Mouse (Mus musculus): ENCODE measurements around the gene Sh3pxd2a.

Gene Sh3pxd2a

GRCm38 (mm10) chr19:47458504-47459161, 5.6 kb downstream of the Sh3pxd2a start:
- peak; percentile 80 for DNase-seq (ENCODE audit: extremely low read depth, insufficient read length, low spot score)

DNA sequence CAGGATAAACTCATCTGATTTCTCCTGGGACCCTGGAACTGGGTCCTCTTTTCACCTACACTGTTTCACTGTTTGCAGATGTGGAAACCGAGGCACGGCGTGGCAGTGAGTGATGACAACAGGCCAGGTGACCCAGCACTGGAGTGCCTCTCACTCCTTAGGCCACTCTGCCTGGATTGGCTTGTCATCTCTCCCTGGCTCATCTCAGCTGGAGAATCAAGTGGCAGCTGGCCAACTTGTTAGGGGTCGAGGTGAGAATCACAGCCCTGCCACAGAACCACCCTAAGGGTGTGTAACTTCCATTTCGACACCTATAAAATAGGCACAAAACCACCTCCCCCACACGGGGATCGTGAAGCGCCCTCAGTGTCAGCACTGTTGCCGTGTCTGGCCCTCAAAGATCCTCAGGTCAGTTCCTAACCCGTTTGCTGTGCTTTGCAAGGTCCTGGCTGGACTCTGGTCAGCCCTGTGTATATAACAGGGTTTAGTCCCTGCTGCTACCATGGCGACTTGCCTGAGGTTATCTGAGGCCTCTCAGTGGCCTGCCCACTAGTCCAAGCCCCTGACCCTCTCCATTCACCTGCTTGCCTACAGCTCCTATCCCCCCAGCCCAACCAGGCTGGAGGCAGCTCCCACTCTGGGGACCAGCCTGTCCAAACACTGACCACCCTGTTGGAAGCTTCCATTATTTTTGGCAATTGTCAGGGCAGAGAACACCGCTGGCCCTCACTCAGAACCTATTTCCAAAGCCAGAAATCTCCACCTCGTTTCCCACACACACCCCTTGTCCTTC, 6.3 kb downstream of the Sh3pxd2a start:
- peak; percentile 71 for DNase-seq (ENCODE audit: extremely low read depth, insufficient read length, low spot score)

- no peak for DNase-seq (ENCODE audit: extremely low read depth, insufficient read length, low spot score)
Observed at GRCm38 (mm10) chr19:47456021-47456420, 8.2 kb downstream of the Sh3pxd2a start.

DNA sequence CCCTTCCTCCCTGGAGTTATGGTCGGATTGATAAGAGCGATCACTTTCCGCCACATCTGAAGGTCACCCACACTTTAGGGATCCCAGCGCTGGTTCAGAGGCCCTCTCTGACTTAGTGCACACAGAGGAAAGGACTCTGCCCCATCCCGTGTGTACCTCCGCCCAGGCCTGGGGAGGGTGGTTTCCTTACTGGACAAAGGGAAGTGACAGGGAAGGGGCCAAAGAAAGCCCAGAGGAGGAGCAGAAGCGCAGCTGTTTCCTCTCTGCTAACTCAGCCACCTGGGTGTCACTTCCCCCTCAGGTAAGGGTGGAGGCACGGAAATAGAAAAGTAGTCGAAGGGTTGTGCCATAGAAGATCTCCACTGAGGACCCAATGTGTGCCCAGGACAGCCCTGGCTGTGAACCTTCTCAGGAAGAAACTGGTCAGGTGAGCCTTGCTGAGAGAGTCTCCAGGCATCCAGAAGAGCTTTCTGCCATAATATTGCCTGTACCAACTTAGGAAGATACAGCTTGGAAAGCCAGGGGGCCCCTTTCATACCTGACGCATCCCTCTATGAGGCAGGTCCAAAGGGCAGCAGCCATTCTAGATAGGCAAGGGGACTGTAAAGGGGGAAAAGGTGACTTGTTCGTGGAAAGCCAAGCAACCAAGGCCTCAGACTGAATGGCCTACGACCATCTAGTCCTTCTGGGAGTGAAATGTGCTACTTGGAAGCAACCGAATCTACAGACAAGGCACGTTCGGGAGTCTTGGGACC, 9.0 kb downstream of the Sh3pxd2a start:
- DNase-seq (ENCODE audit: extremely low read depth, insufficient read length, low spot score), result no peak

GRCm38 (mm10) chr19:47454167-47455000, 9.8 kb downstream of the Sh3pxd2a start:
- DNase-seq (ENCODE audit: extremely low read depth, insufficient read length, low spot score), result no peak

DNA sequence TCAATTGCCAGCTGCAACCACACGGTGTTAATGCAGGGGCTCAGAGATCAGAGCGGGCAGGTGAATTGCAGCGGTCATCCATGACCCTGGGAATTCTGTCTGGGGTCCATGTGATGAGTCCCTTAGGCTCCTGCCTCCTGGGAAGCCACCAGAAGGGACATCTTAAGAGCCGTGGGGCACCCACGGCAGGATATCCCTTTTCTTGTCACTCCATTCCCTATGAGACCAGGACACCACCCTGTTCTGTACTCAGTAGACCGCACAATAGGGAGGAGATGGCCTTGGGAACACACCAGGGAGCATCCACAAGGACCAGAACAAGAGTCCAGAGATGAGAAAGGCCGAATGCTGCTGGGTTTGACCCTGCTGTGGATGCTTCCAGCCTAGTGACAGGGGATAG, 10.8 kb downstream of the Sh3pxd2a start:
- DNase-seq (ENCODE audit: extremely low read depth, insufficient read length, low spot score), result no peak

DNA sequence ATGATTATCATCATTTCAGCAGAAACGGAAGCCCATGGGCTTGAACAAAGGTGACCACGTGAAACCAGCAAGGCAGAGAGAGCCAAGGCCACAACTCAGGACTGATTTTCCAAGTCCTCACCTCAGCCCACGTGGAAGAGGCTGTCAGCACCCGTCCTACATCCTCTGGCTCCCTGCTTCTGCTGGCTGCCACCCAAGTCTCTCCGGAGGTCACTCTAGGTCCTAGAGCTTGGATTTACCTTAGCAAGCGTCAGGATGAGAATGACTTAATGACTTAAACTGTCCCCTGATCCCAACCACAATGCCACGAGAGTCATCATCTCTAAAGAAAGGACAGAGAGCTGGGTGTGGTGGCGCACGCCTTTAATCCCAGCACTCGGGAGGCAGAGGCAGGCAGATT, 11.5 kb downstream of the Sh3pxd2a start:
- DNase-seq (ENCODE audit: extremely low read depth, insufficient read length, low spot score), result no peak

DNA sequence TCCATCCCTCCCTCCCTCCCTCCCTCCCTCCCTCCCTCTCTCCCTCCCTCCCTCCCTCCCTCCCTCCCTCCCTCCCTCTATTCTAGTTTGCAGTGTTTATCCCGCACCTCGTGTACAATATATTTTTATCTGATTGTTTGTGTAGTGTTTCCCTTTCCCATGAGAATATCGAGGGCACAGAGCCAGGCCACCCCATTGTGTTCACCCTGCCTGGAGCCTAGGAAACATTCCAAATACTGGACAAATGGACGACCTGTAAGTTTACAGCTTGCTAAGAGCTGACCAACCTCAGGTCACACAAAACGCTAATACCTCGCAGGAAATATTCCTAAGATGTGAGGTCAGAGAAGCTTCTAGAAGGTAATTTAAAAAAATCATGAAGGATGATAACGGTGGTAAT, 12.0 kb downstream of the Sh3pxd2a start:
- DNase-seq (ENCODE audit: extremely low read depth, insufficient read length, low spot score), result no peak

- DNase-seq (ENCODE audit: extremely low read depth, insufficient read length, low spot score), result no peak
Observed at GRCm38 (mm10) chr19:47451476-47452113, 12.6 kb downstream of the Sh3pxd2a start.

DNA sequence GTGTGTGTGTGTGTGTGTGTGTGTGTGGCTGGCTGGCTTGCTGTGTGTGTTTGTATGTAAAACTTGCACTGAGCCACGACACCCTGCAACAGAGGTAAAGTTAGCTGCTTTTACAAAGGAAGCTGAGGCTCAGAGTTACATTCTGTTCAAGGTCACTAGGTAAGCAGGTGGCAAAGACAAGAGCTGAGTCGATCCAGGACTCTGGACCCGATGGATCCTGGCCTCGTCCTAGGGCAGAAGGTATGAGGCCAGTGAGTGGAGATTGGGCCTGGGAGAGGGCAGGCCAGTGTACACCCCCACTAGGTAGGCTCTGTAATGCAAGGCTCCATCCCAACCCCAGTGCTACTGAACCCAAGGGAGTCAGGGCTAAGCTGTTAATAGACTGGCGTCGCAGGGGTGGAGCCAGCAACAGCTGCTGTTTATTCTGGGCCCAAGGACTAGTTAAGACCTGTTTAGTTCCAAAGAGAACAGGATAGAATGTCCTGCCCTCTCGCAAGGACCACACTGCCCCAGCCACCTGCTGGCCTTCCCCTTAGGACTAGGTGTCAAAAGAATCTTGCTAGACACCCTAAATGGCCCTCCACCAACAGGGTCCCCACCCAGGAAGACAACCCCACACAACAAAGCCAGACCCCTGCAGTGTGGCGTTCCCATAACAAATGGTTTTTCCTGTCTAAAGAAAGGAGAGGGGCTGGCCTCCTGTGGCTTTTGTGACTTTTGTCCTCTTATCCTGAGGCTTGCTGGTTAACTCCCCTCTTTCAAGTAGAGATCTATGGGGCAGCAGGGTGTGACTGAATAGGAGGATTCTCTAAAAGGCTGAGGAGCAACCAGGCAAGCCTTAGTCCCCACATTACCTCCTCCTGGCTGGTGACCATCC, 13.7 kb downstream of the Sh3pxd2a start:
- DNase-seq (ENCODE audit: extremely low read depth, insufficient read length, low spot score), result no peak

- DNase-seq (ENCODE audit: extremely low read depth, insufficient read length, low spot score), result no peak
Observed at GRCm38 (mm10) chr19:47449513-47450227, 14.5 kb downstream of the Sh3pxd2a start.

DNA sequence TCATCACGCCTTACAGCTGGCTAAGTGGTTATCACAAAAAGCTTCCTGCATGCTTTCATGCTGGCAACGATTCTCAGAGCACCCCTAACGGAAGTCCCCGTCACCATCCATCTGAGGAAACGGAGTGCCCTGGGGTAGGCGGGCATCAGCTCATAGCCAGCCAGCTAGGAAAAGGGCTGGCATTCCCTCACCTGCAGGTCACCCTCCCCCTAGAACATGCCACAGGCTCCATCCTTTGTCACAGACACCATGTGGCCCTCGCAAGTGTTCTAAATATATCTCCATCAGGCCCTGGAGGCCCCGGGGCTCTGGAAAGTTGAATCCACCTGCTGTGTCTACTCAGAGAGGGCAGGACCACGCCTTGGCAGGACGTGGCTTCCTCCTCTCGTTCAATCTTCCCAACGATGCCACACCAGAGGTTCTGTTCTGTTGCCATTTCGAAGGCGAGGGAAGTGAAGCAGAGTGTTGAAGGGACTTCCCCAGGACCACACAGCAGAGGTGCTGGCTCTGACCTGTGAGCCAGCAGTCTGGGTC, 15.5 kb downstream of the Sh3pxd2a start:
- DNase-seq (ENCODE audit: extremely low read depth, insufficient read length, low spot score), result no peak

GRCm38 (mm10) chr19:47446841-47447365, 17.3 kb downstream of the Sh3pxd2a start:
- no peak for DNase-seq (ENCODE audit: extremely low read depth, insufficient read length, low spot score)

DNA sequence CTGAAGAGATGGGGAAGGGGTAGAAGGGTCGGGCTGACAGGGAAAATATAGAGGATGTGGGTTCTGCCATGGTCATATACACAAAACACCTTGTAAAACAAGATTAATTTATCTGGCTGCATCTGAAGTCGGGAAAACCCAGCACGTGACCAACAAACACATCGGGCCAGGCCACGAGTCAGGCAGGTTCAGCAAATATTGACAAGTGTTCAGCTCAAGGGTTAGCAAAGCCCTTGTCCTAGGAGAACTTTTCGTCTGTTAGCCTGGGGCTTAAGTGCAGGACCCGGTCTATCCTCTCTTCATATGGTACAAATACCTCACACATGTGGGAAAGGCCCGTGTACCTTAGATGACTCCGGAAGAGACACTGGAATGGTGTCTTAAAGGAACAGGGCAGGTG, 18.1 kb downstream of the Sh3pxd2a start:
- no peak for DNase-seq (ENCODE audit: extremely low read depth, insufficient read length, low spot score)

- DNase-seq (ENCODE audit: extremely low read depth, insufficient read length, low spot score), result no peak
Observed at GRCm38 (mm10) chr19:47445726-47446125, 18.5 kb downstream of the Sh3pxd2a start.

- DNase-seq (ENCODE audit: extremely low read depth, insufficient read length, low spot score), result no peak
Observed at GRCm38 (mm10) chr19:47444488-47444887, 19.7 kb downstream of the Sh3pxd2a start.

GRCm38 (mm10) chr19:47442294-47442627, 21.9 kb downstream of the Sh3pxd2a start:
- DNase-seq (ENCODE audit: extremely low read depth, insufficient read length, low spot score), result no peak
